Mouse (Mus musculus): ENCODE results near the gene Frmd4a.

DNA sequence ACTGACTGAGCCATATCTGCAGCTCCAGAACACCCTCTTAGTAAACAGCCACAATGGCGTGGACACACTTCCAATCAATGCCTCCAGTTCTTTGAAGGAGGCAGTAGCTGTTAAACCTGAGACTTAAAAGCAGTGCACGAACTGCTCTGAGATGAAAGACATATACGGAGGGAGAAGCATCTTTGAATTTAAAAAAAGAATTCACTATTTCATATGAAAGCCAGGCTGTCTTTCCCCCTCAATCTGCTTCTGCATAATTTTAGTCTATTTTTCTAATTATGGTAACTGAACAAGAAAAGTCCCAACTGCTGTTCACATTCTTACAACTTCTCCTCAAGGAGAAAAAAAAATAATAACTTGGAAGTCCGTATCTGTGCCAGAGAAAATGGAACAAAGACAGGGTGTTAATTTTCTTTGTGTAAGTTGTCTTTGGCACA is 18.7 kb downstream of the Frmd4a start:
- no peak for TF ChIP-seq POLR2A (IDR thresholded peaks at IDR 0.05; ENCODE audit: low read depth, low read length)
- no peak for TF ChIP-seq CTCF (IDR thresholded peaks at IDR 0.05; ENCODE audit: extremely low read depth, insufficient read length, insufficient replicate concordance, low read depth, low read length)
